Mouse (Mus musculus): ENCODE data around the gene Epb41l2. TPM values are rescaled to one million over a fixed set of nuclear protein-coding genes. Genes with fewer than 3 reads are reported as not detected.
A peak's percentile ranks its signal among the peaks of the same experiment; 100 is the strongest.

Gene Epb41l2
- polyA plus RNA-seq, 1 experiment from 2014 or later: 41.8 TPM

GRCm38 (mm10) chr10:25536621-25537020, 177.0 kb downstream of the Epb41l2 start:
- Histone ChIP-seq H3K4me1 (replicated peaks) (peaks cover 21% of the 10 kb centered on the region), H3K4me2 (no peak overlapping the region), H3K9me3 (replicated peaks) (no peaks in the 10 kb centered on the region), H3K4me3 (no peak overlapping the region), H3K27me3 (no peaks in the 10 kb centered on the region), H3K27ac (no peak overlapping the region), H3K36me3 (no peaks in the 10 kb centered on the region), H3K9ac (no peak overlapping the region)
- ATAC-seq (replicated peaks; ENCODE audit: insufficient number of reproducible peaks, insufficient read depth, low FRiP score, low read depth): no peak
- 89% methylated on average over 6 of the region's 6 CpGs for WGBS

- WGBS: 71% methylated on average over 1 of the region's 1 CpGs
- peaks cover 11% of the 10 kb centered on the region for H3K4me1 ChIP-seq (replicated peaks)
- H3K27me3 ChIP-seq: no peaks in the 10 kb centered on the region
- no peaks in the 10 kb centered on the region for H3K36me3 ChIP-seq
- H3K27ac ChIP-seq: peak overlapping the region; percentile 75; the same call in 1 of the 2 replicates
- no peak overlapping the region for H3K4me2 ChIP-seq
- no peaks in the 10 kb centered on the region for H3K9me3 ChIP-seq (replicated peaks)
- H3K9ac ChIP-seq: no peak overlapping the region
- no peak for ATAC-seq (replicated peaks; ENCODE audit: insufficient number of reproducible peaks, insufficient read depth, low FRiP score, low read depth)
- no peak overlapping the region for H3K4me3 ChIP-seq
Observed at GRCm38 (mm10) chr10:25538738-25539137, 179.1 kb downstream of the Epb41l2 start.

GRCm38 (mm10) chr10:25539146-25539770, 179.7 kb downstream of the Epb41l2 start:
- ATAC-seq (replicated peaks; ENCODE audit: insufficient number of reproducible peaks, insufficient read depth, low FRiP score, low read depth): peak; percentile 76
- H3K36me3 ChIP-seq: no peaks in the 10 kb centered on the region
- H3K9ac ChIP-seq: no peak overlapping the region
- 40% methylated on average over 4 of the region's 4 CpGs for WGBS
- H3K4me3 ChIP-seq: no peak overlapping the region
- peak overlapping the region; percentile 75 for H3K27ac ChIP-seq
- no peaks in the 10 kb centered on the region for H3K27me3 ChIP-seq
- H3K9me3 ChIP-seq (replicated peaks): no peaks in the 10 kb centered on the region
- peak overlapping the region; percentile 39 for H3K4me2 ChIP-seq
- H3K4me1 ChIP-seq (replicated peaks): peaks cover 7% of the 10 kb centered on the region; the same call in 1 of the 2 replicates

- Histone ChIP-seq H3K9me3 (replicated peaks) (no peaks in the 10 kb centered on the region), H3K4me1 (replicated peaks) (peaks cover 6% of the 10 kb centered on the region; the same call in 1 of the 2 replicates), H3K9ac (no peak overlapping the region), H3K4me3 (no peak overlapping the region), H3K4me2 (peak overlapping the region; percentile 39), H3K27me3 (no peaks in the 10 kb centered on the region), H3K36me3 (no peaks in the 10 kb centered on the region), H3K27ac (peak overlapping the region; percentile 75)
- ATAC-seq (replicated peaks; ENCODE audit: insufficient number of reproducible peaks, insufficient read depth, low FRiP score, low read depth): peak; percentile 53
- WGBS: 40% methylated on average over 6 of the region's 6 CpGs
Observed at GRCm38 (mm10) chr10:25539771-25540168, 180.2 kb downstream of the Epb41l2 start.

GRCm38 (mm10) chr10:25541097-25541496, 181.5 kb downstream of the Epb41l2 start:
- H3K4me3 ChIP-seq: no peak overlapping the region
- no peak overlapping the region for H3K27ac ChIP-seq
- no peaks in the 10 kb centered on the region for H3K9me3 ChIP-seq (replicated peaks)
- no peak for ATAC-seq (replicated peaks; ENCODE audit: insufficient number of reproducible peaks, insufficient read depth, low FRiP score, low read depth)
- H3K9ac ChIP-seq: no peak overlapping the region
- no peaks in the 10 kb centered on the region for H3K36me3 ChIP-seq
- peaks cover 6% of the 10 kb centered on the region; the same call in 1 of the 2 replicates for H3K4me1 ChIP-seq (replicated peaks)
- WGBS: 85% methylated on average over 3 of the region's 3 CpGs
- H3K27me3 ChIP-seq: no peaks in the 10 kb centered on the region
- H3K4me2 ChIP-seq: no peak overlapping the region

- ATAC-seq (replicated peaks; ENCODE audit: insufficient number of reproducible peaks, insufficient read depth, low FRiP score, low read depth): no peak
- WGBS: 49% methylated on average over 4 of the region's 4 CpGs
- Histone ChIP-seq H3K4me1 (replicated peaks) (no peaks in the 10 kb centered on the region), H3K27me3 (no peaks in the 10 kb centered on the region), H3K9ac (no peak overlapping the region), H3K27ac (no peak overlapping the region), H3K4me3 (no peak overlapping the region), H3K36me3 (no peaks in the 10 kb centered on the region), H3K4me2 (no peak overlapping the region), H3K9me3 (replicated peaks) (no peaks in the 10 kb centered on the region)
Observed at GRCm38 (mm10) chr10:25552936-25553335, 193.3 kb downstream of the Epb41l2 start.

GRCm38 (mm10) chr10:25571319-25572240, 212.0 kb downstream of the Epb41l2 start:
- no peaks in the 10 kb centered on the region for H3K4me1 ChIP-seq (replicated peaks)
- no peak overlapping the region for H3K4me3 ChIP-seq
- no peak overlapping the region for H3K27ac ChIP-seq
- ATAC-seq (replicated peaks; ENCODE audit: insufficient number of reproducible peaks, insufficient read depth, low FRiP score, low read depth): no peak
- 70% methylated on average over 9 of the region's 9 CpGs for WGBS
- no peaks in the 10 kb centered on the region for H3K36me3 ChIP-seq
- no peaks in the 10 kb centered on the region for H3K9me3 ChIP-seq (replicated peaks)
- H3K9ac ChIP-seq: no peak overlapping the region
- H3K4me2 ChIP-seq: no peak overlapping the region
- H3K27me3 ChIP-seq: no peaks in the 10 kb centered on the region

Other genes starting within 250 kb of the Epb41l2 start
- 22.2 and 29.9 TPM in 2 replicates for gene Akap7, start 51.9 kb upstream of the Epb41l2 start, polyA plus RNA-seq (2015; fragmentation: Nextera tagmentation; extraction: Ambion mirVana)
- not detected in 2 replicates for gene Smlr1, start 176.5 kb downstream of the Epb41l2 start, polyA plus RNA-seq (2015; fragmentation: Nextera tagmentation; extraction: Ambion mirVana)